ENCODE assay signal across 8 mouse cellular contexts in genomic region chr3:142529597-142529996, GRCm38 (mm10). TPM values are rescaled to one million over a fixed set of nuclear protein-coding genes. Genes with fewer than 3 reads are reported as not detected.
DNase-seq lines count a peak whose midpoint lies in the region; ATAC-seq and TF ChIP-seq lines count a peak whose summit lies in the region.

No protein-coding gene starts in this region.

- H3K4me2 ChIP-seq in heart, postnatal 0 days (ENCODE audit: low read depth, low read length) = peak overlapping the region; percentile 98
- peak overlapping the region; percentile 98 for H3K4me2 ChIP-seq in hindbrain, embryonic 16.5 days (ENCODE audit: low read length)
- H3K4me2 ChIP-seq in midbrain, embryonic 12.5 days (replicated peaks) = peak overlapping the region; percentile 94

- no peaks in the 10 kb centered on the region for H3K9me3 ChIP-seq in heart, postnatal 0 days (replicated peaks; ENCODE audit: control insufficient read depth, low read length)
- H3K9me3 ChIP-seq in hindbrain, embryonic 16.5 days (ENCODE audit: control insufficient read depth, low read length) = no peaks in the 10 kb centered on the region
- no peaks in the 10 kb centered on the region for H3K9me3 ChIP-seq in midbrain, embryonic 12.5 days

- H3K4me3 ChIP-seq in heart, postnatal 0 days (ENCODE audit: low read depth, low read length) = peak overlapping the region; percentile 80
- peak overlapping the region; percentile 63 for H3K4me3 ChIP-seq in hindbrain, embryonic 16.5 days (ENCODE audit: low read length)
- peak overlapping the region; percentile 51; the same call in 1 of the 2 replicates for H3K4me3 ChIP-seq in midbrain, embryonic 12.5 days

- no peak for ATAC-seq in heart, postnatal 0 days (ENCODE audit: insufficient read depth, low read depth)
- peak; percentile 19 for ATAC-seq in common myeloid progenitor, adult 5-6 weeks (replicated peaks; ENCODE audit: low read depth, poor library complexity, severe bottlenecking)
- ATAC-seq in hindbrain, embryonic 16.5 days = no peak; the same call in 1 of the 2 replicates
- no peak for ATAC-seq in midbrain, embryonic 12.5 days (ENCODE audit: low FRiP score, low read depth)

- peak overlapping the region; percentile 74 for H3K9ac ChIP-seq in heart, postnatal 0 days (replicated peaks; ENCODE audit: low read depth, low read length)
- peak overlapping the region; percentile 70; the same call in 1 of the 2 replicates for H3K9ac ChIP-seq in hindbrain, embryonic 16.5 days (ENCODE audit: low read depth, low read length)
- no peak overlapping the region for H3K9ac ChIP-seq in midbrain, embryonic 12.5 days (replicated peaks)

- no peak for TF ChIP-seq CTCF in heart, postnatal 0 days (IDR thresholded peaks at IDR 0.05; ENCODE audit: low read depth)

- peak overlapping the region; percentile 65 for H3K27ac ChIP-seq in heart, postnatal 0 days (ENCODE audit: low read depth)
- no peak overlapping the region for H3K27ac ChIP-seq in hindbrain, embryonic 16.5 days (ENCODE audit: low read depth, low read length)
- no peak overlapping the region for H3K27ac ChIP-seq in midbrain, embryonic 12.5 days (replicated peaks)

- no peak for DNase-seq in heart, postnatal 0 days (ENCODE audit: low spot score)
- no peak for DNase-seq in heart, adult 9 months (ENCODE audit: low spot score in 2 of 2)
- no peak for DNase-seq in spleen, adult 12 weeks (ENCODE audit: low spot score)
- no peak for DNase-seq in right cerebral cortex, postnatal 36 days (ENCODE audit: low spot score in 2 of 2)
- no peak for DNase-seq in urinary bladder, postnatal 14 days (ENCODE audit: low spot score)

- H3K4me1 ChIP-seq in heart, postnatal 0 days (ENCODE audit: control insufficient read depth, insufficient read depth) = peaks cover 6% of the 10 kb centered on the region; the same call in 1 of the 2 replicates
- no peaks in the 10 kb centered on the region; the same call in 1 of the 2 replicates for H3K4me1 ChIP-seq in hindbrain, embryonic 16.5 days (ENCODE audit: control insufficient read depth, insufficient read depth, low read depth, low read length)
- H3K4me1 ChIP-seq in midbrain, embryonic 12.5 days = 0 out of 2 replicates have a peak, but pooled peaks cover 6% of the 10 kb centered on the region

- H3K36me3 ChIP-seq in heart, postnatal 0 days (replicated peaks; ENCODE audit: control insufficient read depth, insufficient read depth, low read length) = no peaks in the 10 kb centered on the region
- no peaks in the 10 kb centered on the region for H3K36me3 ChIP-seq in hindbrain, embryonic 16.5 days (ENCODE audit: control insufficient read depth, insufficient read depth, low read length)
- no peaks in the 10 kb centered on the region for H3K36me3 ChIP-seq in midbrain, embryonic 12.5 days

- TF ChIP-seq EP300 in heart, postnatal 0 days (IDR thresholded peaks at IDR 0.05; ENCODE audit: low read depth) = no peak

- no peaks in the 10 kb centered on the region for H3K27me3 ChIP-seq in heart, postnatal 0 days (ENCODE audit: control insufficient read depth, insufficient read depth, low read length)
- no peaks in the 10 kb centered on the region for H3K27me3 ChIP-seq in hindbrain, embryonic 16.5 days (replicated peaks; ENCODE audit: control insufficient read depth, insufficient read depth, low read length)
- peaks cover 10% of the 10 kb centered on the region; the same call in 1 of the 2 replicates for H3K27me3 ChIP-seq in midbrain, embryonic 12.5 days

- 48% methylated on average over 2 of the region's 2 CpGs for WGBS in heart, postnatal 0 days
- 65% methylated on average over 2 of the region's 2 CpGs for WGBS in hindbrain, embryonic 16.5 days
- 89% methylated on average over 2 of the region's 2 CpGs for whole genome bisulfite sequencing in midbrain, embryonic 12.5 days

RNA-seq across cellular contexts. Expression of gene Gbp7, which starts 0.5 kb away (rescaled TPM):
- total RNA-seq in heart, postnatal 0 days (2014; rRNA removed; ENCODE audit: low replicate concordance) = 5.4 and 6.0 TPM in 2 replicates
- 5.3 and 5.4 TPM in 2 replicates for polyA plus RNA-seq in heart, postnatal 0 days (2015; fragmentation: Nextera tagmentation; extraction: Ambion mirVana)
- total RNA-seq in common myeloid progenitor, adult 5-6 weeks (2017) = 38.9 and 39.1 TPM in 2 replicates
- 2.3 and 2.9 TPM in 2 replicates for polyA plus RNA-seq in hindbrain, embryonic 16.5 days (2015; fragmentation: Nextera tagmentation; extraction: Ambion mirVana)
- polyA plus RNA-seq in midbrain, embryonic 12.5 days (2016; fragmentation: Nextera tagmentation; extraction: Ambion mirVana) = 1.8 and 2.3 TPM in 2 replicates

RNA-seq across cellular contexts. Expression of gene Gbp3, which starts 30.2 kb away (rescaled TPM):
- total RNA-seq in heart, postnatal 0 days (2014; rRNA removed; ENCODE audit: low replicate concordance) = 14.4 and 30.1 TPM in 2 replicates
- 5.3 and 6.0 TPM in 2 replicates for polyA plus RNA-seq in heart, postnatal 0 days (2015; fragmentation: Nextera tagmentation; extraction: Ambion mirVana)
- total RNA-seq in common myeloid progenitor, adult 5-6 weeks (2017) = 38.0 and 46.6 TPM in 2 replicates
- polyA plus RNA-seq in hindbrain, embryonic 16.5 days (2015; fragmentation: Nextera tagmentation; extraction: Ambion mirVana) = 1.1 TPM in 2 replicates
- polyA plus RNA-seq in midbrain, embryonic 12.5 days (2016; fragmentation: Nextera tagmentation; extraction: Ambion mirVana) = 0.38 and 0.64 TPM in 2 replicates

RNA-seq across cellular contexts. Expression of gene Gbp5, which starts 35.8 kb away (rescaled TPM):
- 1.6 and 4.4 TPM in 2 replicates for total RNA-seq in heart, postnatal 0 days (2014; rRNA removed; ENCODE audit: low replicate concordance)
- 0.33 and 0.44 TPM in 2 replicates for polyA plus RNA-seq in heart, postnatal 0 days (2015; fragmentation: Nextera tagmentation; extraction: Ambion mirVana)
- total RNA-seq in common myeloid progenitor, adult 5-6 weeks (2017) = 8.4 and 10.4 TPM in 2 replicates
- polyA plus RNA-seq in hindbrain, embryonic 16.5 days (2015; fragmentation: Nextera tagmentation; extraction: Ambion mirVana) = 0.19 and 0.39 TPM in 2 replicates
- polyA plus RNA-seq in midbrain, embryonic 12.5 days (2016; fragmentation: Nextera tagmentation; extraction: Ambion mirVana) = not detected in 2 replicates
